Mouse (Mus musculus) stomach, postnatal 0 days (tissue): ENCODE measurements around the gene Unc13a.

Source experiments
- CTCF ChIP-seq: IDR thresholded peaks from 2 replicates; pipeline ENCODE4 v1.5.1; 2016; ENCODE audit warnings: antibody characterized with exemption, low read depth, mild to moderate bottlenecking, moderate library complexity
- EP300 ChIP-seq: optimal IDR thresholded peaks from 2 replicates; pipeline ENCODE3; 2016; ENCODE audit warnings: antibody characterized with exemption

- TF ChIP-seq CTCF (no peak), EP300 (no peak)
Observed at GRCm38 (mm10) chr8:71619786-71620185, 51.8 kb downstream of the Unc13a start.
